Mouse (Mus musculus) hindbrain, embryonic 12.5 days (tissue): ENCODE results near the gene Cbr4. TPM values are rescaled to one million over a fixed set of nuclear protein-coding genes. Genes with fewer than 3 reads are reported as not detected.

Source experiments
- ATAC-seq: fragments of 200-750 bp; cut with Nextera tagmentation; 2 replicates; pipeline ENCODE4 v1.8.0; 2017; ENCODE audit warnings: moderate TSS enrichment; ENCODE audit not compliant: low FRiP score
- H3K27ac ChIP-seq: fragments of 300-500 bp; sonication (generic); 2 replicates; pipeline ENCODE4 v1.5.1; 2016; ENCODE audit warnings: mild to moderate bottlenecking
- H3K27me3 ChIP-seq: fragments of 300-500 bp; sonication (generic); 2 replicates; pipeline ENCODE4 v1.6.1; 2016; ENCODE audit warnings: mild to moderate bottlenecking
- H3K36me3 ChIP-seq: fragments of 300-500 bp; sonication (generic); 2 replicates; pipeline ENCODE4 v1.6.1; 2016; ENCODE audit warnings: mild to moderate bottlenecking
- H3K4me1 ChIP-seq: fragments of 300-500 bp; sonication (generic); 2 replicates; pipeline ENCODE4 v1.6.1; 2016
- H3K4me2 ChIP-seq: fragments of 300-500 bp; sonication (generic); replicated peaks from 2 replicates; pipeline ENCODE4 v1.6.1; 2016; ENCODE audit warnings: mild to moderate bottlenecking
- H3K4me3 ChIP-seq: fragments of 300-500 bp; sonication (generic); 2 replicates; pipeline ENCODE4 v1.5.1; 2016; ENCODE audit warnings: mild to moderate bottlenecking
- H3K9ac ChIP-seq: fragments of 300-500 bp; sonication (generic); 2 replicates; pipeline ENCODE4 v1.6.1; 2016; ENCODE audit warnings: mild to moderate bottlenecking, moderate library complexity
- H3K9me3 ChIP-seq: fragments of 300-500 bp; sonication (generic); replicated peaks from 2 replicates; pipeline ENCODE4 v1.6.1; 2016; ENCODE audit warnings: mild to moderate bottlenecking
- WGBS: fragments of 180-500 bp; shearing (Covaris S2); methylation state at CpG from one replicate; pipeline ENCODE4 v1.1.7; 2016; 5-methylcytosine and 5-hydroxymethylcytosine counted together
- polyA plus RNA-seq: library from polyadenylated mRNA; unstranded; fragments of >200 nt; fragmentation: Nextera tagmentation; extraction: Ambion mirVana; gene quantifications from 2 replicates; pipeline ENCODE4 v1.2.1, GENCODE M21; 2016

Gene Cbr4
- polyA plus RNA-seq, 1 experiment from 2014 or later = 23.5 TPM

DNA sequence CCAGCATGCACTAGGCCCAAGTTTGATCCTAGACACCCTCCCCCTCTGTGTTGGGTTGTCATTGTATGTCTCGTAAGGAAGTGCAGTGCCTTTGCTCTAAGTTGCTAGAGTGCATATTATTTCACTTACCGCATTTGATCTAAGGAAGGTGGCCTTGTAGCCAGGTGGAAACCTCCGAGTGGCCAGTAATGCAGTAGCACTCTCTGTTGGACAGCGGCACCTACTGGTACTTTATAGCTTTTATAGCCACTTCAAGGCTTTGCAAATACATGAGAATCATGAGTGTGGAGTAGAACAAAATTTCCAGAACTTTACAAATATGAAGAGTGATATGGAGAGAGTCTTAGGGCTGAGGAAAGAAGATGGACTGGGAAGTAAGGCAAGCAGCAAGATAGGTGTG lies 11.5 kb downstream of the Cbr4 start:
- Histone ChIP-seq H3K9ac (no peak overlapping the region), H3K36me3 (peaks cover 13% of the 10 kb centered on the region; the same call in 1 of the 2 replicates), H3K27me3 (no peaks in the 10 kb centered on the region), H3K4me3 (no peak overlapping the region), H3K4me2 (no peak overlapping the region), H3K27ac (no peak overlapping the region), H3K4me1 (no peaks in the 10 kb centered on the region), H3K9me3 (no peaks in the 10 kb centered on the region)
- 65% methylated on average over 4 of the region's 4 CpGs for WGBS
- no peak for ATAC-seq

DNA sequence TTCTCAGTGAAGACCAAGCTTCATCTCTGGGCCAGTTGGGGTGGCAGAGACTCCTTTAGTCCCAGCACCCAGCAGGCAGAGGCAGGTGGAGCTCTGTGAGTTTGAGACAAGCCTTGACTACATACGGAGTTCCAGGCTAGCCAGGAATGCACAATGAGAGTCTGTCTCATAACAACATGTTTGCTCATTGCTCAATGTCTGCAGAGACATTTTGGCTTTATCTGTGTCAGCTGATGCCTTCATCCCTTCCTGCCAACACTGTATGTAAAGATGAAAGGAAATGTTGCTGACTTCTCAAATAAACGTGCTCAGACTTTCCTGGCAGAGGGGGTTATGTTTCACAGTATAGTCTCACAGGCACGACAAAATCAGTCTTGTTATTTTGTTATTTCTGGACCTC lies 13.4 kb downstream of the Cbr4 start:
- no peaks in the 10 kb centered on the region for H3K27me3 ChIP-seq
- 0 out of 2 replicates have a peak, but pooled peaks cover 5% of the 10 kb centered on the region for H3K36me3 ChIP-seq
- H3K4me1 ChIP-seq = no peaks in the 10 kb centered on the region
- no peak overlapping the region for H3K4me2 ChIP-seq
- ATAC-seq = no peak
- no peaks in the 10 kb centered on the region for H3K9me3 ChIP-seq
- no peak overlapping the region for H3K27ac ChIP-seq
- no peak overlapping the region for H3K4me3 ChIP-seq
- 71% methylated on average over 3 of the region's 3 CpGs for WGBS
- no peak overlapping the region for H3K9ac ChIP-seq

DNA sequence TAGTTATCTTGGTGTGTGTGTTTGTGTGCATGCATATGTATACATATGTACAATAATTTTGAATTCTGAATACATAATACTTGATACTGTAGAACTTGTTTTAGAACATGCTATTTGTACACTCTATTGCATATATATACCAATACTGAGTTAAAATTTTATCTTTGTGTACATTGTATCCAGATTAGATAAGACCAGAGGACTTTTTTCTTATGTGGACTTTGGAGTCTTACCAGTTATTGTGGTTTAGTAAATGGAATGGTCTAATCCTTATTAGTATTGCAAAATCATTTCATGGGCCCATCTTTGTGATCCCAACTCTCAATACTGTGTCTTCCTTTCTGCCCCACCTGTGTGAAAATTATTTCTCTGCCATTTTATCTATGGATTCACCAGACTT lies 14.7 kb downstream of the Cbr4 start:
- no peak overlapping the region for H3K27ac ChIP-seq
- H3K4me3 ChIP-seq = no peak overlapping the region
- ATAC-seq = no peak
- H3K9me3 ChIP-seq = no peaks in the 10 kb centered on the region
- H3K36me3 ChIP-seq = no peaks in the 10 kb centered on the region
- no peak overlapping the region for H3K4me2 ChIP-seq
- no peaks in the 10 kb centered on the region for H3K4me1 ChIP-seq
- no peaks in the 10 kb centered on the region for H3K27me3 ChIP-seq
- H3K9ac ChIP-seq = no peak overlapping the region

GRCm38 (mm10) chr8:61515110-61515930 lies 27.8 kb downstream of the Cbr4 start:
- WGBS = 54% methylated on average over 24 of the region's 24 CpGs

GRCm38 (mm10) chr8:61515931-61516744 lies 28.6 kb downstream of the Cbr4 start:
- Histone ChIP-seq H3K4me2 (peak overlapping the region; percentile 39), H3K9me3 (no peaks in the 10 kb centered on the region), H3K36me3 (peaks cover 13% of the 10 kb centered on the region), H3K9ac (no peak overlapping the region), H3K4me1 (peaks cover 17% of the 10 kb centered on the region), H3K27ac (peak overlapping the region; percentile 94), H3K27me3 (no peaks in the 10 kb centered on the region), H3K4me3 (peak overlapping the region; percentile 3; the same call in 1 of the 2 replicates)
- ATAC-seq = peak; percentile 90
- 28% methylated on average over 25 of the region's 25 CpGs for WGBS

More at GRCm38 (mm10) chr8:61515110-61515930, 27.8 kb downstream of the Cbr4 start:
- peak overlapping the region; percentile 11; the same call in 1 of the 2 replicates for H3K4me3 ChIP-seq
- no peaks in the 10 kb centered on the region for H3K27me3 ChIP-seq
- H3K4me2 ChIP-seq = peak overlapping the region; percentile 39
- H3K4me1 ChIP-seq = peaks cover 17% of the 10 kb centered on the region
- peak overlapping the region; percentile 94 for H3K27ac ChIP-seq
- no peaks in the 10 kb centered on the region for H3K9me3 ChIP-seq
- peak; percentile 71 for ATAC-seq
- H3K36me3 ChIP-seq = peaks cover 21% of the 10 kb centered on the region
- H3K9ac ChIP-seq = peak overlapping the region; percentile 43

- WGBS = 67% methylated on average over 8 of the region's 8 CpGs
- Histone ChIP-seq H3K9ac (no peak overlapping the region), H3K4me1 (peaks cover 17% of the 10 kb centered on the region), H3K4me2 (no peak overlapping the region), H3K27me3 (no peaks in the 10 kb centered on the region), H3K36me3 (peaks cover 11% of the 10 kb centered on the region), H3K27ac (peak overlapping the region; percentile 77), H3K4me3 (no peak overlapping the region), H3K9me3 (no peaks in the 10 kb centered on the region)
- ATAC-seq = peak; percentile 44
Measured at GRCm38 (mm10) chr8:61516745-61517501, 29.4 kb downstream of the Cbr4 start.

- no peaks in the 10 kb centered on the region for H3K27me3 ChIP-seq
- H3K9ac ChIP-seq = no peak overlapping the region
- H3K27ac ChIP-seq = peak overlapping the region; percentile 77; the same call in 1 of the 2 replicates
- ATAC-seq = no peak
- H3K36me3 ChIP-seq = peaks cover 6% of the 10 kb centered on the region
- WGBS = 75% methylated on average over 14 of the region's 14 CpGs
- peaks cover 17% of the 10 kb centered on the region for H3K4me1 ChIP-seq
- no peak overlapping the region for H3K4me3 ChIP-seq
- no peak overlapping the region for H3K4me2 ChIP-seq
- H3K9me3 ChIP-seq = no peaks in the 10 kb centered on the region
Measured at GRCm38 (mm10) chr8:61517502-61518185, 30.1 kb downstream of the Cbr4 start.

DNA sequence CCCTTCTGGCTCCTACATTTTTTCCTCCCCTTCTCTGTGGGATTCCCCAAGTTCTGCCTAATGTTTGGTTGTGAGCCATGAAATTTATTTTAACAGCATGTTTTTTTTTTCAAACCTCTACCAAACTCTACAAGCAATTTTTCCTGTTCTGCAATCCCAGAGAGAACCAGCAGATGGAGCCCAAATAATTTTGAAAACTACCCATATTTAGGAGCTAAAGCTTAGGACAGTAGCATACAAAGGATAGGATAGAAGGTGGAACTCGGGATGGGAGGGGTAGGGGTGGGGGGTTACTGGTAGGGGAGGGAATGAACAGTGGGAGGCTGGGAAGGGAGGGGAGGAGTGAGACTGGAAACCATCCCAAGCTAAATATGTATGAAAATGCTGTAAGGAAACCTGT lies 34.6 kb downstream of the Cbr4 start:
- 4% methylated on average over 1 of the region's 1 CpGs for WGBS
- Histone ChIP-seq H3K27ac (no peak overlapping the region), H3K27me3 (no peaks in the 10 kb centered on the region), H3K4me3 (no peak overlapping the region), H3K9ac (no peak overlapping the region), H3K9me3 (no peaks in the 10 kb centered on the region), H3K36me3 (peaks cover 10% of the 10 kb centered on the region; the same call in 1 of the 2 replicates), H3K4me2 (no peak overlapping the region), H3K4me1 (0 out of 2 replicates have a peak, but pooled peaks cover under 1% of the 10 kb centered on the region)
- ATAC-seq = no peak

- Histone ChIP-seq H3K4me2 (no peak overlapping the region), H3K9me3 (no peaks in the 10 kb centered on the region), H3K9ac (no peak overlapping the region), H3K4me3 (no peak overlapping the region), H3K36me3 (peaks cover 25% of the 10 kb centered on the region; the same call in 1 of the 2 replicates), H3K27ac (no peak overlapping the region), H3K4me1 (no peaks in the 10 kb centered on the region), H3K27me3 (no peaks in the 10 kb centered on the region)
- 95% methylated on average over 14 of the region's 14 CpGs for WGBS
- ATAC-seq = no peak
Measured at GRCm38 (mm10) chr8:61527037-61527436, 39.5 kb downstream of the Cbr4 start.

DNA sequence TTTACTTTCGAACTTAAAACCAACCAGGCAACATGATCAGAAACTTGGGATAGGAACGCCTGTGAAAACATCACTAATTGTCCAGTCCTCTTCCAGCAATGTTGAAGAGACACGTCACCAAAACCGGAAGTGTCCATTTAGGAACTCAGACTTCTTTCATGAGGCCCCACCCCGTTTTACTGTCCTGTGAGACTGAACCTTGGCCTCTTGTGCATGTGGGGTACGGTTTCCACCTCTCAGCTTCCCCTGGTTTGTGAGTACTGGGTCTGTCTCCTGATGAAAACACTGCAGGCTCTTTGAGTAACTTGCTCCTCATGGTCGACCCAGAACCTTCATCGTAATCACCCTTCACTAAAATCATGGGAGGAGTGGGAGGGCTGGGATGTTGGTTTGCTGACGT lies 40.7 kb downstream of the Cbr4 start:
- Histone ChIP-seq H3K4me1 (no peaks in the 10 kb centered on the region), H3K27me3 (no peaks in the 10 kb centered on the region), H3K4me3 (no peak overlapping the region), H3K9me3 (no peaks in the 10 kb centered on the region), H3K4me2 (no peak overlapping the region), H3K9ac (no peak overlapping the region), H3K27ac (no peak overlapping the region), H3K36me3 (peaks cover 26% of the 10 kb centered on the region; the same call in 1 of the 2 replicates)
- ATAC-seq = no peak
- WGBS = 92% methylated on average over 9 of the region's 9 CpGs

GRCm38 (mm10) chr8:61528642-61529041 lies 41.1 kb downstream of the Cbr4 start:
- no peaks in the 10 kb centered on the region for H3K27me3 ChIP-seq
- H3K9ac ChIP-seq = no peak overlapping the region
- no peaks in the 10 kb centered on the region for H3K4me1 ChIP-seq
- no peaks in the 10 kb centered on the region for H3K9me3 ChIP-seq
- no peak overlapping the region for H3K4me3 ChIP-seq
- H3K4me2 ChIP-seq = no peak overlapping the region
- peaks cover 26% of the 10 kb centered on the region; the same call in 1 of the 2 replicates for H3K36me3 ChIP-seq
- no peak overlapping the region for H3K27ac ChIP-seq
- no peak for ATAC-seq
- 68% methylated on average over 6 of the region's 6 CpGs for WGBS
